Mouse (Mus musculus): Measurements from ENCODE around the gene Mecom.

GRCm38 (mm10) chr3:30511062-30511640 lies 36.7 kb downstream of the Mecom start:
- TF ChIP-seq CTCF (conservative IDR thresholded peaks at IDR 0.05; ENCODE audit: low read length) (no peak), NANOG (IDR thresholded peaks at IDR 0.05; ENCODE audit: borderline replicate concordance, low read length) (no peak)

All from E14TG2a.4 (cell line).